Mouse (Mus musculus): ENCODE measurements around the gene Rdm1. TPM values are rescaled to one million over a fixed set of nuclear protein-coding genes. Genes with fewer than 3 reads are reported as not detected.

The Rdm1 gene
- polyA plus RNA-seq (2012; rRNA removed; ENCODE audit: low replicate concordance) = 26.1 and 28.7 TPM in 2 replicates

DNA sequence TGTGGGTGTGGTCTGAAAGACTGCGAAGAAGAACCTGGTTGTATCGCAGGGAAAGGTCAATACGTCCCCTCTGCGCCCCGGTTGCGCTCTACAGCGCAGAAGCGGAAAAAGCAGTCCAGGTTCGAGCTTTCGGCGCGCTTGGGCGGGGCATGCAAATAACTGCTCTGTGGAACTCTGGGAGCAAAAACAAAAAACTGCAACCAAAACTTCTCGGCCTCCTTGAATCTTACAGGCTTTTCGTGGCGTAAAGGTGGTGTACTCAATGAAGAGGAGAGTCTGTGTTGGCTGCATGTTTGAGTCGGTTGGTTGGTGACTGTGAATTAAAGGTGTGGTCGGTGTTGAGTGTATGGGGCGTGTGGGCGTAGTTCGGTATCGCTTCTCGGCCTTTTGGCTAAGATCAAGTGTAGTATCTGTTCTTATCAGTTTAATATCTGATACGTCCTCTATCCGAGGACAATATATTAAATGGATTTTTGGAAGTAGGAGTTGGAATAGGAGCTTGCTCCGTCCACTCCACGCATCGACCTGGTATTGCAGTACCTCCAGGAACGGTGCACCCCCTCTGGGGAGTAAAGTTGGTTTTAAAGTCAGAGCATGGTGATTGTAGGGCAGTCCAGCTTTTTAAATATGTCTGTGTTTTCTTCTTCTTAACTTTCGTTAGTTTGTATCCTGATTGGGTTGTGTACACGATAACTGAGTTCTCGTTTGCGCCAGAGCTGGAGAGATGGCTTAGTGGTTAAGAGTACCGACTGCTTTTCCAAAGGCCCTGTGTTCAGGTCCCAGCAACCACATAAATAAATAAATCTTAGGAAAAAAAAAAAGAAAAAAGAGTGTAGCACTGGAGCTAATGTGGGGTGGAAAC is at the start of gene Rdm1:
Gene Rdm1 (plus strand): TSS at position 201 of the 862 bp plus-strand sequence.

DNA sequence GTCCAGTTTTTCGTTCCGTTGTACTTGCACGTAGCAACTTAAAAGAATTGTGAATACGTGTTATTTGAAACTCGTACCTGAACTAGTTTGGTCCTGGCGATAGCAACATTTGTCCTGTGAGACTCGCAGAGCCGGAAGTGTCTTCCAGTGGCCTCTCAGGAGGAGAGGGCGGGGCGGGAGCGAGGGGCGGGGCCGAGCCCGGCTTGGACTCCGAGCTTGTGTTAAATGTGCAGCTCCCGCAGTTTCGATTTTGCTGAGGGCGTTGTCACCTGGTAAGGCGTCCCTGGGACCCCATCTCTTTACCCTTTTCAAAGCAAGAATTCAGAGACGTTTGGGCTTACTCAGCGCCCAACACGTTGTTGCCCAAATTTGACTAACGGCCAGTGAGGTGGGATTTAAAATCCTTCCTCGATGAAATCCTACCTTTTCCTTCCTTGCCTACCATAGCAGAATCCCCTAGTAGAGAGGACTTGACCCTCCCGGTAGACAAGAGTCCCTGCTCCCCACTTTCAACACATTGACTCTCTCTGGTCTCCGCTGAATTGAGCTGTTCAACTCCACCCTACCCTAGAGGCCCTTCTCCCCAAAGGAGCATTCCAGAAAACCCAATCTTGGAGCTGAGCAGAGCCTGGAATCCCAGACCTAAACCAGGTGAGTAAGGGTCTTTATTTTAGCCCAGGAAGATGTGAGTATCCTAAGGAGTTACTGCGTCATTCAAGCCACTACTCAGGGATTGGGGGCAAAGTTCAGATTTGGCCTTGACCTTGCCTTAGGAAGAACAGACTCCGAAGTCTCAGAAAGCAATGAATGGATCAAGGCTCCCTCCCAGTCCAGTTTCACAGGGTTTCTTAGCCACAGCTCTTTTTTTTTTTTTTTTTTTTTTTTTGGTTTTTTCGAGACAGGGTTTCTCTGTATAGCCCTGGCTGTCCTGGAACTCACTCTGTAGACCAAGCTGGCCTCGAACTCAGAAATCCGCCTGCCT is 44.6 kb upstream of the Rdm1 start, which contains the start of gene Tmem106a:
Gene Tmem106a (plus strand): TSS at position 189 of the 982 bp plus-strand sequence.

DNA sequence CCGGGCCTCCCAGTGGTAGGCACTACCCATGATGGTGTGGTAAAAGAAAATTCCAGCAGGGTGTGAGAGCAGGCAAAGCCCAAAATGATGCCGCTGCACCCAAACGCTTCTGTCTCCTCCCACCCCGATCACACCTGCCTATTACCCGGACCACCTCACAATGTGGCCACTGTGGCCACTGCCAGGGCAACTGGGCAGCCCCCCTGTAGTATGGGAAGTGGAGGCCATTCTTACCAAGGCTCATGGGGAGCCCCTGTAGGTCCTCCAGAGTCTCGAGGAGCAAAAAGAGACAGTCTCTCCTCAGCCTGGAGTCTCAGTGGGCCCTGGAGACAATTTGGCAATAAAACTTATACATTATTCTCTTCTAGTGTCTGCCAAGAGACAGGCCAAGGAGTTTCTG is 27.8 kb upstream of the Rdm1 start, which contains the start of gene Gm11634:
Gene Gm11634 (minus strand): TSS at position 101 of the 400 bp plus-strand sequence.

DNA sequence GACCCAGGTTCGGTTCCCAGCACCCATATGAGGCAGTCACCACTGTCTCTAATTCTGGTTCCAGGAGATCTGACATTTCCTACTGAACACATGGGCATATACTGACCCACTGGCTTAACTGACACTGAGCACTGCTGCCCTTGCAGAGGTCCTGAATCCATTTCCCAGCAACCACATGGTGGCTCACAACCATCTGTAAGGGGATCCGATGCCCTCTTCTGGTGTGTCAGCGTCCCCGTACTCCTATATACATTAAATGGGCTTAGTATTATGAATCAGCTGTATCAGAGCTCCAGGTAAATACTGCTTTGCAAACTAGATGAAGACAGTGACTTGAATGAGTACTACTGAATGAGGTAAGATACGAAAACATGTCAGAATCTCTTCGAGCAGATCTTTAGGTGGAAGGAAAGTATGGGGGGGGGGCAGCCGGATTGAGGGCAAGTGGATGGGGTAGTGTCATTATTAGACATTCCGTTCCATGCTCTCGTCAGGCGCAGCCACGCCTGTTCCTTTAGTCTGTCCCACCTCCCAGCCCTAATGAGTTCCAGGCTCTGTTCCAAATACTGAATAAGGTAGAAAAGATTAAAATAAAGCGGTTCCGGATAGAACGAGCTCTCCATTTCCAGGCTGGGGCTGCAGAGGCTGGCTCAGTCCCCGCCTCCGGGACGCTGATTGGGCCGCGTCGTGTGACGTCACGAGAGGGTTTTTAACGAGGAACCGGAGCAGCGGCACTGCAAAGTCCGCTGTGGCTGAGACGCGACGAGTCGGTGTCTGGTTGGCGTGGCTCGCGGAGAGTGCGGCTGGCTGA is 38.0 kb downstream of the Rdm1 start, which contains the start of gene Arl4d:
Gene Arl4d (plus strand): TSS at position 717 of the 811 bp plus-strand sequence.

Other genes with a start within 250 kb of the Rdm1 start
- 29.0 and 32.6 TPM in 2 replicates for gene Aarsd1, start 209.6 kb upstream of the Rdm1 start, polyA plus RNA-seq (2012; rRNA removed; ENCODE audit: low replicate concordance)
- gene Gm27029, start 202.4 kb upstream of the Rdm1 start, polyA plus RNA-seq (2012; rRNA removed; ENCODE audit: low replicate concordance) = 0.48 and 0.52 TPM in 2 replicates
- 15.6 and 20.5 TPM in 2 replicates for gene Rundc1, start 202.1 kb upstream of the Rdm1 start, polyA plus RNA-seq (2012; rRNA removed; ENCODE audit: low replicate concordance)
- gene Ptges3l, start 201.9 kb upstream of the Rdm1 start, polyA plus RNA-seq (2012; rRNA removed; ENCODE audit: low replicate concordance) = 9.3 and 9.4 TPM in 2 replicates
- gene Rpl27, start 184.9 kb upstream of the Rdm1 start, polyA plus RNA-seq (2012; rRNA removed; ENCODE audit: low replicate concordance) = 318 and 472 TPM in 2 replicates
- 66.3 and 93.8 TPM in 2 replicates for gene Ifi35, start 178.8 kb upstream of the Rdm1 start, polyA plus RNA-seq (2012; rRNA removed; ENCODE audit: low replicate concordance)
- gene Rnd2, start 162.2 kb upstream of the Rdm1 start, polyA plus RNA-seq (2012; rRNA removed; ENCODE audit: low replicate concordance) = 16.1 and 16.8 TPM in 2 replicates
- 140 and 206 TPM in 2 replicates for gene Vat1, start 161.0 kb upstream of the Rdm1 start, polyA plus RNA-seq (2012; rRNA removed; ENCODE audit: low replicate concordance)
- 0.29 and 2.6 TPM in 2 replicates for gene Brca1, start 75.2 kb upstream of the Rdm1 start, polyA plus RNA-seq (2012; rRNA removed; ENCODE audit: low replicate concordance)
- gene Nbr1, start 75.0 kb upstream of the Rdm1 start, polyA plus RNA-seq (2012; rRNA removed; ENCODE audit: low replicate concordance) = 110 and 123 TPM in 2 replicates
- gene Tmem106a, start 45.0 kb upstream of the Rdm1 start, polyA plus RNA-seq (2012; rRNA removed; ENCODE audit: low replicate concordance) = 80.3 and 135 TPM in 2 replicates
- gene Gm11634, start 27.9 kb upstream of the Rdm1 start, polyA plus RNA-seq (2012; rRNA removed; ENCODE audit: low replicate concordance) = not detected in 2 replicates
- 18.6 and 33.7 TPM in 2 replicates for gene Arl4d, start 38.3 kb downstream of the Rdm1 start, polyA plus RNA-seq (2012; rRNA removed; ENCODE audit: low replicate concordance)
- 12.2 and 16.9 TPM in 2 replicates for gene Dhx8, start 105.7 kb downstream of the Rdm1 start, polyA plus RNA-seq (2012; rRNA removed; ENCODE audit: low replicate concordance)
- gene Etv4, start 158.2 kb downstream of the Rdm1 start, polyA plus RNA-seq (2012; rRNA removed; ENCODE audit: low replicate concordance) = 0.82 and 1.7 TPM in 2 replicates